7 mouse cellular contexts compared by ENCODE assay signal in genomic region chr2:155691723-155692493, GRCm38 (mm10). TPM values are rescaled to one million over a fixed set of nuclear protein-coding genes. Genes with fewer than 3 reads are reported as not detected.
DNase-seq lines count a peak whose midpoint lies in the region; ATAC-seq and TF ChIP-seq lines count a peak whose summit lies in the region.

Trpc4ap (minus strand) TSS chr2:155692384.

- peak within 1 kb of the TSS; percentile 95 for H3K9ac ChIP-seq in embryonic facial prominence, embryonic 12.5 days
- H3K9ac ChIP-seq in limb, embryonic 12.5 days (replicated peaks), result peak within 1 kb of the TSS; percentile 98
- peak within 1 kb of the TSS; percentile 98 for H3K9ac ChIP-seq in midbrain, embryonic 15.5 days

- TF ChIP-seq CTCF in kidney, adult 2 months (conservative IDR thresholded peaks at IDR 0.05; ENCODE audit: insufficient read depth, insufficient read length, low read depth, low read length), result peak; percentile 94; the same call in 1 of the 2 replicates
- peak; percentile 97 for TF ChIP-seq CTCF in spleen, adult 2 months (IDR thresholded peaks at IDR 0.05; ENCODE audit: extremely low read depth, insufficient read depth, insufficient read length, insufficient replicate concordance)

- H3K4me1 ChIP-seq in embryonic facial prominence, embryonic 12.5 days, result peaks cover 17% of the 10 kb centered on the region
- H3K4me1 ChIP-seq in kidney, adult 2 months (ENCODE audit: control insufficient read depth, insufficient read depth, low read length), result peaks cover 12% of the 10 kb centered on the region; the same call in 1 of the 2 replicates
- peaks cover 20% of the 10 kb centered on the region for H3K4me1 ChIP-seq in limb, embryonic 12.5 days (replicated peaks)
- H3K4me1 ChIP-seq in midbrain, embryonic 15.5 days, result peaks cover 24% of the 10 kb centered on the region
- H3K4me1 ChIP-seq in spleen, adult 2 months (ENCODE audit: control insufficient read depth, insufficient read depth, insufficient read length), result peaks cover 10% of the 10 kb centered on the region; the same call in 1 of the 2 replicates

- peak; percentile 93 for ATAC-seq in embryonic facial prominence, embryonic 12.5 days (ENCODE audit: insufficient number of reproducible peaks, insufficient read depth, low FRiP score, low TSS enrichment)
- peak; percentile 95 for ATAC-seq in limb, embryonic 12.5 days (ENCODE audit: insufficient number of reproducible peaks, insufficient read depth, low FRiP score, low TSS enrichment, low read depth)
- peak; percentile 96 for ATAC-seq in midbrain, embryonic 15.5 days (replicated peaks)

- H3K9me3 ChIP-seq in embryonic facial prominence, embryonic 12.5 days, result no peaks in the 10 kb centered on the region
- no peaks in the 10 kb centered on the region for H3K9me3 ChIP-seq in limb, embryonic 12.5 days
- H3K9me3 ChIP-seq in midbrain, embryonic 15.5 days, result no peaks in the 10 kb centered on the region

- TF ChIP-seq POLR2A in kidney, adult 2 months (IDR thresholded peaks at IDR 0.05; ENCODE audit: low read depth, low read length), result peak; percentile 50
- peak; percentile 78 for TF ChIP-seq POLR2A in spleen, adult 2 months (IDR thresholded peaks at IDR 0.05; ENCODE audit: low read depth, low read length)

- WGBS in embryonic facial prominence, embryonic 12.5 days, result under 1% methylated on average over 71 of the region's 72 CpGs
- WGBS in kidney, adult 2 months, result under 1% methylated on average over 69 of the region's 72 CpGs
- under 1% methylated on average over 69 of the region's 72 CpGs for WGBS in limb, embryonic 12.5 days
- WGBS in midbrain, embryonic 15.5 days, result under 1% methylated on average over 60 of the region's 72 CpGs
- under 1% methylated on average over 60 of the region's 72 CpGs for WGBS in spleen, adult 2 months

- H3K27me3 ChIP-seq in embryonic facial prominence, embryonic 12.5 days, result no peaks in the 10 kb centered on the region
- H3K27me3 ChIP-seq in kidney, adult 2 months (replicated peaks; ENCODE audit: control insufficient read depth, insufficient read depth, low read length), result no peaks in the 10 kb centered on the region
- H3K27me3 ChIP-seq in limb, embryonic 12.5 days, result no peaks in the 10 kb centered on the region
- no peaks in the 10 kb centered on the region for H3K27me3 ChIP-seq in midbrain, embryonic 15.5 days (replicated peaks)
- no peaks in the 10 kb centered on the region for H3K27me3 ChIP-seq in spleen, adult 2 months (ENCODE audit: control insufficient read depth, insufficient read depth, low read length)

- peak within 1 kb of the TSS; percentile 78 for H3K4me2 ChIP-seq in embryonic facial prominence, embryonic 12.5 days (replicated peaks)
- peak within 1 kb of the TSS; percentile 83 for H3K4me2 ChIP-seq in limb, embryonic 12.5 days
- H3K4me2 ChIP-seq in midbrain, embryonic 15.5 days, result peak within 1 kb of the TSS; percentile 64

- peak; percentile 95 for DNase-seq in adrenal gland, postnatal 25 days
- DNase-seq in heart, adult 18-20 months, result peak; percentile 97 to 99
- peak; percentile 97 for DNase-seq in kidney, adult 2 months
- peak; percentile 84 to 94 for DNase-seq in spleen, adult 2 months (ENCODE audit: low read depth in 1 of 2, low spot score in 2 of 2)

- H3K36me3 ChIP-seq in embryonic facial prominence, embryonic 12.5 days, result peaks cover 8% of the 10 kb centered on the region; the same call in 1 of the 2 replicates
- no peaks in the 10 kb centered on the region for H3K36me3 ChIP-seq in kidney, adult 2 months (ENCODE audit: control insufficient read depth, insufficient read depth, low read length)
- H3K36me3 ChIP-seq in limb, embryonic 12.5 days, result peaks cover 10% of the 10 kb centered on the region; the same call in 1 of the 2 replicates
- no peaks in the 10 kb centered on the region for H3K36me3 ChIP-seq in midbrain, embryonic 15.5 days (replicated peaks)
- peaks cover 4% of the 10 kb centered on the region; the same call in 1 of the 2 replicates for H3K36me3 ChIP-seq in spleen, adult 2 months (ENCODE audit: control insufficient read depth, insufficient read depth, low read length)

- peak within 1 kb of the TSS; percentile 88 for H3K27ac ChIP-seq in embryonic facial prominence, embryonic 12.5 days
- H3K27ac ChIP-seq in kidney, adult 2 months (ENCODE audit: insufficient read depth, low read depth, low read length), result peak within 1 kb of the TSS; percentile 87
- peak within 1 kb of the TSS; percentile 89 for H3K27ac ChIP-seq in limb, embryonic 12.5 days
- peak within 1 kb of the TSS; percentile 96 for H3K27ac ChIP-seq in midbrain, embryonic 15.5 days
- H3K27ac ChIP-seq in spleen, adult 2 months (ENCODE audit: insufficient read depth, low read length), result peak within 1 kb of the TSS; percentile 83

- peak within 1 kb of the TSS; percentile 97 for H3K4me3 ChIP-seq in embryonic facial prominence, embryonic 12.5 days
- H3K4me3 ChIP-seq in kidney, adult 2 months (ENCODE audit: insufficient read depth, low read depth, low read length), result peak within 1 kb of the TSS; percentile 90
- H3K4me3 ChIP-seq in limb, embryonic 12.5 days (replicated peaks), result peak within 1 kb of the TSS; percentile 98
- H3K4me3 ChIP-seq in midbrain, embryonic 15.5 days, result peak within 1 kb of the TSS; percentile 95
- H3K4me3 ChIP-seq in spleen, adult 2 months (ENCODE audit: extremely low read depth, insufficient read depth, insufficient read length), result peak within 1 kb of the TSS; percentile 95

RNA-seq across cellular contexts. Expression of gene Trpc4ap, which starts in this region (rescaled TPM):
- total RNA-seq in adrenal gland, postnatal 25 days (2021), result 150 and 170 TPM in 2 replicates
- 171 and 177 TPM in 2 replicates for polyA plus RNA-seq in embryonic facial prominence, embryonic 12.5 days (2016; fragmentation: Nextera tagmentation; extraction: Ambion mirVana)
- total RNA-seq in heart, adult 18-20 months (2021), result 10 to 100 TPM; 89.4 to 90.2 TPM
- 110 and 141 TPM in 2 replicates for polyA plus RNA-seq in kidney, adult 2 months (2012; rRNA removed)
- 165 and 167 TPM in 2 replicates for polyA plus RNA-seq in limb, embryonic 12.5 days (2016; fragmentation: Nextera tagmentation; extraction: Ambion mirVana)
- polyA plus RNA-seq in midbrain, embryonic 15.5 days (2015; fragmentation: Nextera tagmentation; extraction: Ambion mirVana), result 165 and 166 TPM in 2 replicates
- 144 and 162 TPM in 2 replicates for polyA plus RNA-seq in spleen, adult 2 months (2012; rRNA removed)

Comparison
In these comparisons a context has a peak if more than half of its experiments do, and no peak if none do; other contexts are left out.
1. Peak in every context shown above with its lines: DNase-seq, ATAC-seq, H3K4me3 ChIP-seq and H3K27ac ChIP-seq.